Mouse (Mus musculus): ENCODE measurements around the gene Gm7102. TPM values are rescaled to one million over a fixed set of nuclear protein-coding genes. Genes with fewer than 3 reads are reported as not detected.
"Not testable (repeated sequence)": the region's sequence is repeated elsewhere in the genome, so short reads cannot be mapped to it uniquely, and the experiment has no call there.

The Gm7102 gene
- total RNA-seq, 1 experiment, result 0.71 TPM

DNA sequence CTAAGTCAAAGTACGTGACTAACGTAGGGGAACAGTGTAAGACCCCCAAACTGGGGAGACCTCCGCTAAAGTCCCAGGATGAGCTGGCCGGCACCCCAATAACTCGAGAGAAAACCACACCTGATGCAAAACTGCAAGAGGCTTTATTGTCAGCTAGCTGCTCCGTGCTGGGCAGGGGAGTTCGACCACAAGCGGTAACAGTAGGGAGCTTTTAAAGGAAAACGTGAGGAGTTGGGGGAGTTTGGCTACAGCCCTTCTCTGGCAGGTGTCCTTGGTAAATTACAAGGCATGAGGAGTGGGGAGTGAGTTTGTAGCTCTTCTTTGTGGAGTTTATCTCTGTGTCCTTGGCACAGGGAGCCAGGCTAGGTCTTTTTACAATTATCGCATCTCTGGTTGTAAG is 23.7 kb upstream of the Gm7102 start:
- TF ChIP-seq ZC3H11A (IDR thresholded peaks at IDR 0.05; ENCODE audit: borderline replicate concordance, low read depth, low read length) (no peak), MAFK (IDR thresholded peaks at IDR 0.05; ENCODE audit: insufficient read depth, low read depth, low read length) (no peak), CHD2 (IDR thresholded peaks at IDR 0.05; ENCODE audit: low read depth, low read length) (no peak), ZNF384 (IDR thresholded peaks at IDR 0.05; ENCODE audit: low read depth, low read length) (no peak)
- Histone ChIP-seq H3K9me3 (ENCODE audit: control insufficient read depth, insufficient read depth, low read depth, low read length) (no peaks in the 10 kb centered on the region), H3K4me3 (ENCODE audit: insufficient read depth in 1 of 2, low read depth in 1 of 2, low read length in 2 of 2, poor library complexity in 1 of 2, severe bottlenecking in 1 of 2) (no peak overlapping the region), H3K4me1 (ENCODE audit: control insufficient read depth in 2 of 2, insufficient read depth in 2 of 2, low read length in 2 of 2, poor library complexity in 1 of 2) (no peaks in the 10 kb centered on the region), H3K27ac (ENCODE audit: insufficient read depth, low read depth, low read length, poor library complexity, severe bottlenecking) (no peak overlapping the region), H3K36me3 (ENCODE audit: control insufficient read depth, insufficient read depth, low read length, poor library complexity, severe bottlenecking) (no peaks in the 10 kb centered on the region), H3K9ac (ENCODE audit: insufficient read depth, low read depth, low read length, poor library complexity, severe bottlenecking) (no peak overlapping the region)
- peak; percentile 7 for DNase-seq (ENCODE audit: low read depth, low spot score)
- in situ Hi-C loops (cut with MboI; ENCODE audit: low sequenced_read_pairs in 2 of 2, unreplicated experiment in 2 of 2), result no loop called here

DNA sequence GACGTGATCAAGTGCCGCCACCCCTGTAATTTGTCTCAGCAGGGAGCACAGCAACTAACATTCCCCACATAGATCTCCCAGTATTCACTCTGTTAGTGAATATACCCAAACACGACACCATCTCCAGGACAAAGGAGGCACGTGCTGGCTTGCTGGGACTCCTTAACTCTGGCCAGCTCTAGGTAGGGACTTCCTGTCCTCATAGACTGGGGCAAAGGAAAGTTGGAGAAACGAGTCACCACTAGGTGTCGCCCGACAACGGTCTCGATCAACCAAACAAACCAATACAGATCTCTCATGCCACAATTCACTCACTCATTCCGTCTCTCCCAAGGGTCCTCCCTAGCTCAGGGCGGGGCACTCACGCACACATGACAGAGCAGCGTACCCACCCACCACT is 23.2 kb upstream of the Gm7102 start:
- Histone ChIP-seq H3K9ac (ENCODE audit: insufficient read depth, low read depth, low read length, poor library complexity, severe bottlenecking) (no peak overlapping the region), H3K36me3 (ENCODE audit: control insufficient read depth, insufficient read depth, low read length, poor library complexity, severe bottlenecking) (no peaks in the 10 kb centered on the region), H3K9me3 (ENCODE audit: control insufficient read depth, insufficient read depth, low read depth, low read length) (no peaks in the 10 kb centered on the region), H3K4me1 (ENCODE audit: control insufficient read depth in 2 of 2, insufficient read depth in 2 of 2, low read length in 2 of 2, poor library complexity in 1 of 2) (no peaks in the 10 kb centered on the region), H3K4me3 (ENCODE audit: insufficient read depth in 1 of 2, low read depth in 1 of 2, low read length in 2 of 2, poor library complexity in 1 of 2, severe bottlenecking in 1 of 2) (no peak overlapping the region), H3K27ac (ENCODE audit: insufficient read depth, low read depth, low read length, poor library complexity, severe bottlenecking) (no peak overlapping the region)
- TF ChIP-seq ZC3H11A (IDR thresholded peaks at IDR 0.05; ENCODE audit: borderline replicate concordance, low read depth, low read length), result no peak
- no peak for TF ChIP-seq CHD2 (IDR thresholded peaks at IDR 0.05; ENCODE audit: low read depth, low read length)
- no peak for TF ChIP-seq MAFK (IDR thresholded peaks at IDR 0.05; ENCODE audit: insufficient read depth, low read depth, low read length)
- no peak for TF ChIP-seq HCFC1 (IDR thresholded peaks at IDR 0.05; ENCODE audit: borderline replicate concordance, insufficient read depth, low read length)
- TF ChIP-seq ZNF384 (IDR thresholded peaks at IDR 0.05; ENCODE audit: low read depth, low read length), result no peak
- peak; percentile 80 for DNase-seq (ENCODE audit: low read depth, low spot score)
- in situ Hi-C loops (cut with MboI; ENCODE audit: low sequenced_read_pairs in 2 of 2, unreplicated experiment in 2 of 2), result no loop called here

GRCm38 (mm10) chr19:61183590-61183989 is 7.5 kb upstream of the Gm7102 start, which contains the start of gene Gm6020:
TSS of gene Gm6020 (plus strand) at chr19:61183890.
- H3K9ac ChIP-seq (ENCODE audit: insufficient read depth, low read depth, low read length, poor library complexity, severe bottlenecking); in situ Hi-C loops (cut with MboI; ENCODE audit: low sequenced_read_pairs in 2 of 2, unreplicated experiment in 2 of 2): not testable (repeated sequence)

DNA sequence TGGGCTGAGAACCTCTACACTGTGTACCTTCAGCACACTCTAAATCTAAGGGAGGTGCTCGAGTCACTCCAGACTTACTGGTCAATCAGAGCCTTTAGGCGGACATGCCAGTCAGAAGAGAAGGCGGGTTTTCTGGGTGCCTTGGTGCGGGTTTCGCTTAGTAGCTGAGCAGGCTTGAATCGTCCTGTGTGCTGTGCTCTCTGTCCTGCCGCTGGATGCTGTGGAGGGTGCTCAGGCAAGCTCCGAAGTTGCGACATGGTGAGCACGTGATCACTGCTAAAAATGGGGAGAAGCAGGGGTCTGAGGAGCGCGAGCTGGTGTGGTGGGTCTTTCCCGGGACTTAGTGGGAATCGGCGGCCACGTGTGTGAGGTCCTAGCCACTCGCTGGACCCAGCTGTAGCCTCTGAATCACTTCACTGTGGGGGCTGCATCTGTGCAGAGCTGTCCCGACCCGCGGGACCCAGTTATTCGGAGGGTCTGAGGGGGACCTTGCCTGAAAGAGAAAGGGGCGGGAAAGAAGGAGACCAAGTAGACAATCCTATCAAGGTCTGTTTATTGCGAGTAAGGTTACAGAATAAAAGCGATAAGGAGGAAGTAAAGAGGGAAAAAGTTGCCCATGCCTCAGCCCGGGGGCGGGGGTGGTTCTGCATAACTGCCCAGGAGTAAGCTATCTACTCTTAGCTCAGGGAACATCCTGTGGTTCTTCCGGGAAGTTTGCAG is 24.2 kb downstream of the Gm7102 start:
- no peak for TF ChIP-seq ZNF384 (IDR thresholded peaks at IDR 0.05; ENCODE audit: low read depth, low read length)
- TF ChIP-seq CHD2 (IDR thresholded peaks at IDR 0.05; ENCODE audit: low read depth, low read length), result no peak
- no peak for TF ChIP-seq HCFC1 (IDR thresholded peaks at IDR 0.05; ENCODE audit: borderline replicate concordance, insufficient read depth, low read length)
- no peak for TF ChIP-seq ZC3H11A (IDR thresholded peaks at IDR 0.05; ENCODE audit: borderline replicate concordance, low read depth, low read length)
- no peak for TF ChIP-seq MAFK (IDR thresholded peaks at IDR 0.05; ENCODE audit: insufficient read depth, low read depth, low read length)
- H3K36me3 ChIP-seq (ENCODE audit: control insufficient read depth, insufficient read depth, low read length, poor library complexity, severe bottlenecking), result no peaks in the 10 kb centered on the region
- peak overlapping the region; percentile 52 to 58 for H3K4me3 ChIP-seq (ENCODE audit: insufficient read depth in 1 of 2, low read depth in 1 of 2, low read length in 2 of 2, poor library complexity in 1 of 2, severe bottlenecking in 1 of 2)
- H3K4me1 ChIP-seq (ENCODE audit: control insufficient read depth in 2 of 2, insufficient read depth in 2 of 2, low read length in 2 of 2, poor library complexity in 1 of 2), result no peaks in the 10 kb centered on the region
- H3K9ac ChIP-seq (ENCODE audit: insufficient read depth, low read depth, low read length, poor library complexity, severe bottlenecking), result peak overlapping the region; percentile 57
- in situ Hi-C loops (cut with MboI; ENCODE audit: low sequenced_read_pairs in 2 of 2, unreplicated experiment in 2 of 2), result no loop called here
- no peak overlapping the region for H3K27ac ChIP-seq (ENCODE audit: insufficient read depth, low read depth, low read length, poor library complexity, severe bottlenecking)
- H3K9me3 ChIP-seq (ENCODE audit: control insufficient read depth, insufficient read depth, low read depth, low read length), result no peaks in the 10 kb centered on the region
- DNase-seq (ENCODE audit: low read depth, low spot score), result no peak

More at GRCm38 (mm10) chr19:61183590-61183989, 7.5 kb upstream of the Gm7102 start, which contains the start of gene Gm6020:
- not testable (repeated sequence) for H3K9me3 ChIP-seq (ENCODE audit: control insufficient read depth, insufficient read depth, low read depth, low read length); H3K36me3 ChIP-seq (ENCODE audit: control insufficient read depth, insufficient read depth, low read length, poor library complexity, severe bottlenecking); H3K27ac ChIP-seq (ENCODE audit: insufficient read depth, low read depth, low read length, poor library complexity, severe bottlenecking); H3K4me3 ChIP-seq (ENCODE audit: insufficient read depth in 1 of 2, low read depth in 1 of 2, low read length in 2 of 2, poor library complexity in 1 of 2, severe bottlenecking in 1 of 2); H3K4me1 ChIP-seq (ENCODE audit: control insufficient read depth in 2 of 2, insufficient read depth in 2 of 2, low read length in 2 of 2, poor library complexity in 1 of 2); DNase-seq (ENCODE audit: low read depth, low spot score)

DNA sequence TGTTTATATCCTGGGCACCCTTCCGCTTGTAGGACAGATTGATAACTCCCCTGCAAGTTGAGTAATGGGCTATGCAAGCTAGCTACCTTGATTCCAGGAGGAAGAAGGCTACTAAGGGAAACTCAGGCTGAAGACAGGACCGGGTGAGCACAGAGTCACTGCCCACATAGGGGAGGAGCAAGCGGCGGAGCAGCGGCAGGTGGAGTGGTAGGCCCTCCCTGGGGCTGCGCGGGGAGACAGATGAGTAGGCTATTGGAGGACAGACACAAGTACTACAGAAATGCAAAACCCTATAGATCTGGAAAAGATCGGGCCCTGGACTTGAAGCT is 24.8 kb downstream of the Gm7102 start:
- Histone ChIP-seq H3K36me3 (ENCODE audit: control insufficient read depth, insufficient read depth, low read length, poor library complexity, severe bottlenecking) (no peaks in the 10 kb centered on the region), H3K9ac (ENCODE audit: insufficient read depth, low read depth, low read length, poor library complexity, severe bottlenecking) (0 out of 2 replicates have a peak overlapping the region, but pooled peaks have one; percentile 43), H3K9me3 (ENCODE audit: control insufficient read depth, insufficient read depth, low read depth, low read length) (no peaks in the 10 kb centered on the region), H3K4me1 (ENCODE audit: control insufficient read depth in 2 of 2, insufficient read depth in 2 of 2, low read length in 2 of 2, poor library complexity in 1 of 2) (no peaks in the 10 kb centered on the region), H3K27ac (ENCODE audit: insufficient read depth, low read depth, low read length, poor library complexity, severe bottlenecking) (no peak overlapping the region), H3K4me3 (ENCODE audit: insufficient read depth in 1 of 2, low read depth in 1 of 2, low read length in 2 of 2, poor library complexity in 1 of 2, severe bottlenecking in 1 of 2) (peak overlapping the region; percentile 52 to 58)
- DNase-seq (ENCODE audit: low read depth, low spot score), result no peak
- TF ChIP-seq CHD2 (IDR thresholded peaks at IDR 0.05; ENCODE audit: low read depth, low read length) (no peak), ZNF384 (IDR thresholded peaks at IDR 0.05; ENCODE audit: low read depth, low read length) (no peak), ZC3H11A (IDR thresholded peaks at IDR 0.05; ENCODE audit: borderline replicate concordance, low read depth, low read length) (no peak), HCFC1 (IDR thresholded peaks at IDR 0.05; ENCODE audit: borderline replicate concordance, insufficient read depth, low read length) (no peak), MAFK (IDR thresholded peaks at IDR 0.05; ENCODE audit: insufficient read depth, low read depth, low read length) (no peak)
- in situ Hi-C loops (cut with MboI; ENCODE audit: low sequenced_read_pairs in 2 of 2, unreplicated experiment in 2 of 2), result no loop called here
